Mouse (Mus musculus) mouse embryonic stem cell (cell line): ENCODE measurements at regions not wholly inside any gene's neighbourhood (a gene's known extent, or its start where the extent isn't known, plus 50 kb on each side); places are given as distances from the start of the nearest gene placed in this dataset.

Source experiments
- in situ Hi-C, 2 experiments: fragments of 300-500 bp; cut with MboI; formaldehyde crosslinking; loops; 1 replicate in 1 of 2; 3 replicates in 1 of 2; pipeline ENCODE4 v1.14.3; 2019 to 2020; ENCODE audit warnings: low sequenced_read_pairs in 2 of 2, low pct_unique_long_range_greater_than_20kb in 1 of 2, mixed read lengths in 1 of 2; ENCODE audit not compliant: unreplicated experiment in 1 of 2

DNA sequence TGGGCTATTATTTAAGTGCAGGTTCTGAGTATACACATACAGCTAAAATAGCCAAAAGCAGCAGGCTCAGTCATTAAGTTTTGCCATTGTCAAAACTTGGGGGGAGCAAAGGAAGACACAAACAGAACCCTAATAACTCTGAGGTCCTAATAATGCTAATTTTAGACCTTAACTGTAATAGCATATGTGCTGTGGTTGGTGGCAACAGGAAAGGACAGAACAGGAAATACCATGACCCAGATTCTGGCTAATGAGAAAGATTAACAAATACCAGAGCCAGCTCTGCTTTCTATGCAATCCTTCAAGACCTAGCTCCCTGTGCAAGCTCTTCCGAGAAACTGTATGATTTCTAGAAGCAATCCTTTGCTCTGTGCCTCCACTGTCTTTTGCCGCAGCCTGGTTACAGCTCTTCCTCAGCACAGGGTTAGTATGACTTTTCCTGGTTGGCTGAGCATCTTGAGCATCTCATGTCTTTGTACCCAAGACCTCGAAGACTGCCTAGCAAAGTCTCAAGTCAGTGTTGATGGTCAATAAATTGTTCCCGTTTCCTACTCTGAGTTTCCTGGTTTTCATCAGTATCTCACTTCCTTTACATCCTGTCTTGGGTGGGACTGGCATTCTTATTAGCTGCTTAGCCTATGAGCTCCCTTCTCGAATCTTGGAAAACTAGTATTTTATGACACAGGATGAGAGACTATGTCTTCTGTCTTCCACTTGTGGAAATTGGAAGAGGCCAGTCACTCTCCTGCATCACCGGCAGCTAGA is 49.9 kb upstream of the Eed start:
- in situ Hi-C loops: no loop called here

DNA sequence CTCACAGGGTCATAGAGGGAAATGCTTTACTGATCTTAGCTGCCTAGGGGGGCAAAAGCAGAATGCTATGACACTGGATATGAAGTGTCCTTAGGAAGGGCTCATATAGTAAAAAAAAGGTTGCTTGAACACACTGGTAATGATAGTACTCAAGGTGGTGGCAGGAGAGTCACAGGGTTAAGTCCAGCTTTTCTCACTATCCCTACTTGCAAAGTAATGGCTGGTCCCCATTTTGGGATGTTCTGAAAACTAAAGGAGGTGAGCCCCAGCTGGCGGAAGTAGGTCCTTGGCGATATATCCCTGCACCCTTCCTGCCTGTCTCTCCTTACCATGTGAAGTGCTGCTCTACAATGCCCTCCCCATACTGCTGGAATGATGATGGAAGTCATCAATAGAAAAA is 52.3 kb upstream of the Eed start:
- in situ Hi-C loops: no loop called here

DNA sequence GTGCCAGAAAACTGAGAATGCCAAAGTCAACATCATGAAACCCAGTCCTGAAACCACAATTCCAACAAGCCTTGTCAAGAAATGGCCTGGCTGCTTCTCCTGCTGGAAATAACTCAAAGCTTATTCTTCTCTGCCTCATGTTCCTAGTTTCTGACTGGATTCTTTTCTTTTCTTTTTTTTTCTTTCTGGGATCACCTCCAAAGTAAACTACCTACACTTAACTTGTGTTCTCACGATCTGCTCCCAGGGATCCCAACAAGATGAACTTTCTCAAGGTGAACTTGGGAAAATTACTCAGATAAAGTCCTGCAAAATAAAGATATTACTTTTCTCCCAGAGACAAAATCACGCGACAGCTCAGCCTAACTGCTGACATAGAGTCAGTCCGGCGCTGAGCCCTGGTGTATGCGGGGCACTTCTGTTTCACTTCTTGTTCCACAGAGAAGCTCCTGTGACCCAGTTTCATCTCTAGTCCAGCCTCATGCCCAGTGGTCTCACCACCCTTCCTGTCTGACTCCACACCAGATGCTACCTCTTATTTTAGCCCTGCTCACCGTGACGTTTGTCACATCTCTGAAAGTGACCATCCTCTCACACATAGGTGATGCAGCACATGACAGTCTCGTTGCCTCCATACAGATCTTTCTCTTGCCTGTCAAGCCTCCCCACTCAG is 53.0 kb upstream of the Eed start:
- in situ Hi-C loops: no loop called here

DNA sequence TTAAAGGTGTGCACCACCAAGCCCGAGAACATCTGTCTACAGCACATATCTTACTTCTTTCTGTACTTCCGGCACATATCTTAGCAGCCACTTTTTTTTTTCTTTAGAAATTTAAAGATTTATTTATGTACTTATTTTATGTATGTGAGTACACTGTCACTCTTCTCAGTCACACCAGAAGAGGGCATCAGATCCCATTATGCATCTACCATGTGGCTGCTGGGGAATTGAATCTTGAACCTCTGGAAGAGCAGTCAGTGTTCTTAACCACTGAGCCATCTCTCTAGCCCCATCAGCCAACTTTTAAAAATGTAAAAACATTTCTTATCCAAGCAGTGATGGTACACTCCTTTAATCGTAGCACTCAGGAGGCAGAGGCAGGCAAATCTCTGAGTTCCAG is 53.7 kb upstream of the Eed start:
- in situ Hi-C loops: no loop called here

DNA sequence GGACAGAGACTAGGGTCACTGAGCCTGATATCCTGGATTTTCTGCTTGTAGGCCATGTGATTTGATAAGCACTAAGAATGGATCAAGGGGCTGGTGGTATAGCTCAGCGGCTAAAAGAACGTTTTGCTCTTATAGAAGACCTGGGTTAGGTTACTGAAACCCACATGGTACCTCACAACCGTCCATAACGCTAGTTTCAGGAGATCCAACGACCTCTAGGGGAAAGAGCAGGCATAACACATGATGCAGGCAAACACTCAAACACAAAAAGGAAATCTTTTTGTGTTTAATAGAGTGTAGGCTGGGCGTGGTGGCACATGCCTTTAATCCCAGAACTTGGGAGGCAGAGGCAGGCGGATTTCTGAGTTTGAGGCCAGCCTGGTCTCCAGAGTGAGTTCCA is 54.6 kb upstream of the Eed start:
- in situ Hi-C loops: loop anchor here in 1 of 2 experiments (5.0 kb wide), 1 partner anchor 33 kb away; no protein-coding TSS in a partner anchor

DNA sequence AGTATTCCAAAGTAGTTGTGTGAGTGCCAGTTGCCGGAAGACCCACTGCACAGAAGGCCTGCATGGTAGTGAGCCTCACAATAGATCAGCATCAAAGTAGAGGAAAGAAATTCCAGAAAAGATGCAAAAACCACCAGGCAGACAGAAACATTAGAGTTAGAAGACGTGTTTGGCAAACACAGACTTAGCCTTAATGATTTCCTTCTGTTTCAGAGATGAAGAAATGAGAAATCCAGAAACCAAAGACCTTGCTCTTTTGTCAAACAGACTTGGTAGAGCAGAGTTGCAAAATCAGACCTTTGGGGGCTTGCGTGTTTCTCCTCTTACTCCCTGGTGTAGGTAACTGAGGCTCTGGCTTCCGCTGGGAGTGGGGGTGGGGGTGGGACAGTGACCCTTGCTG is 57.0 kb upstream of the Eed start:
- in situ Hi-C loops: loop anchor here in 1 of 2 experiments (5.0 kb wide), 1 partner anchor 35 kb away; no protein-coding TSS in a partner anchor

DNA sequence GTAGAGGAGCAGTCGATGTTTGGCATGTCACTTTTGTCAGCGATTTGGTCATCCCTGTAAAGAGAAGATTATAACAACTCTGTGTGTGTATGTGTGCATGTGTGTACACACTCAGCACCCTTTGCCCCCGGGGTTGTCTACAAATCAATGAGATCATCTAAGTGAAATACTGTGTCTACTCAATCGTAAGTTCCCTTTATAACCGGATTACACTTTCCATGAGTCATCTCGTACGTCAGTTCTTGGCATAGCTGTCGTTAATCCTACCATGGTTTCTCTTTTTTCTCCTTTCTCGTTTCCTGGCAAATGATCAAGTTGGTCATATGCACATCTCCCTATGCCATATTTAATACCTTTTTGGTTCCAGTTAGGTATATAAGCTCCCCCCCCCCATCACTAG is 58.7 kb upstream of the Eed start:
- in situ Hi-C loops: loop anchor here in 1 of 2 experiments (5.0 kb wide), 1 partner anchor 37 kb away; no protein-coding TSS in a partner anchor

DNA sequence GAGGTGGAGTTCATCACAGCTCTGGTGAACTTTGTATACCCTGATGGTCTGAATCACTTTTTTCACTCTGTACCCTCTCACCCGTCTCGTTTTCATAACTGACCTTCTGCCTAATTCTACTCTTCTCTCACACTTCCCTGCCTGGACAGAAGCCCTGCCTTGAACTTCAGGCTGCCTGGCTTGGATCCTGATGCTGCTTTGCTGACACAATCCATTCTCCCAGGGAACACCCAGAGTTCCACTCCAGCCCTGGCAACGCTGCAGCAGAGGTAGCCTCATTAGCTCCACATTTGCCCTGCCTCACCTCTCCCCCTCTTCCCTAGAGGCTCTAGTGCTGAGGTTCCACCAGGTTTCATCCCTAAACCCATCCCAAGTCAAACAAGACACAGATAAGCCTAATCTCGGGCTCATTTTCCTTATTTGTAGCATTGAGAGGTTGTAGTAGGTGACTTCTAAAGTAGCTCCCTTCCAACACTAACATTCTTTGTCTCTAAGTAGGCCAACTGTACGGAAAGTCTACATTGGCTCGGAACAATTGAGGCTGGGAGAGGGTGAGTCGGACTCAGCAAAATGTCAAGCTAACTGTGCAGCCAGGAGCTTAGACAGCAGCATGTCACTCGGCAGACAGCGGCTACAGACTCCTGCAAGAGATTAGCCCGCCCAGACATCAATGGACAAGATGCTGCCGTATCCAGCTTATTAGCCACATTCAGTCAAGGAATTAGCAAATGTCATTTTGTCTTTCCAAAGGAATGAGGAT is 60.0 kb upstream of the Eed start:
- in situ Hi-C loops: no loop called here

DNA sequence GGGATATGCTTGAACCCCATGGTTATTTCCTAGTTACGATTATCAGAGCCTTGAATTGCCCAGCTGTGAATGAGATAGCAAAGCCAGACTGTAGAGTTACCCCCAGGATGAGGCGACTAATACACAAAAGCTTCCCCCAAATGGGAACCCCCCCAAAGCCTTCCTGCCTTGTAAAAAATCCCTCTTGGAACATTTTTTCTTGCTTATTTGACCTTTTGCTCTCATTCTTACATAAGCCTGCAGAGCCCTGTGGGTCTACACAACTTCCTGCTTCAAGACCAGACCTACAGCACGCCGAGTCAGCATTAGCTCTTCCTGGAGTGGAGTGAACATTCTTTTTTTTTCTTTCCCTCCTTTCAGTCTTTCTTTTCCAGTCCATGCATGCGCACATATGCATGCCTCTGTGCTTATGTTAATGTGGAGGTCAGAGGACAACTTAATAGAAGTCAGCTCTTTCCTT is 60.8 kb upstream of the Eed start:
- in situ Hi-C loops: no loop called here

DNA sequence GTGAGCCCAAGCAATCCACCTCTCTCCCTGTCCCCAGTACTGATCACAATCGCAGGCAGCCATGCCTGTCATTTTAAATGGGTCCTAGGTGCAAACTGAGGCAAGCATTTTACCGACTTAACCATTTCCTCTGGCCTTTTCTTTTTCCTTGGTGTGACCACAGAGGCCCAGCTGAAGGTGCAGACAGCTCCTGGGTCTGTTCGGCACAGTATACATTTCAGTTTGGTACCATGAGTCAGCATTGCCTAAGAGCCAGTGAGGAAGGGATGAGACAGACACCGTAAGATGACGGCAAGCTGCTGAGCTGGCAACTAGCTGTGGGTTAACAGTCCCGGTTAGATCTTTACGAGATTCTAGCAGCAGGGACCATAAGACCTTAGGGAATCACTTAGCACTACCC is 61.6 kb upstream of the Eed start:
- in situ Hi-C loops: no loop called here

DNA sequence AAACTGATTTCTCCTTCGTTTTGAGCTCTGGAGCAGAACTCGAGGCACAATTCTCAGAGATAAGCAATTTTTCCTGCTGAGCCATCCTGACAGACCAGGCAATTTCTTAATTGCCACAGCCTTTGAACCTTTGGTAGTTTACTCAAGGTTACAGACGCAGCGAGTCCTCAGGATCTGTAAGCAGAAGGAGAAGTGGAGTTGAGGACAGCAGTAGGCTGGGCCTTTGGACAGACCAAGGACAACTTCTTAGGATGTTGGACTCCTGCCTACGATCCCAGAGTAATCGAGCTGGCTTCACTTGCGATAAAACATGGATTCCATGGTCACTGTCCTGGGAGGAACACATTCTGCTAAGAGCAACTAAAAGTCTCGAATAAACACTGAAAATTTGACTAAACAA is 62.7 kb upstream of the Eed start:
- in situ Hi-C loops: no loop called here

DNA sequence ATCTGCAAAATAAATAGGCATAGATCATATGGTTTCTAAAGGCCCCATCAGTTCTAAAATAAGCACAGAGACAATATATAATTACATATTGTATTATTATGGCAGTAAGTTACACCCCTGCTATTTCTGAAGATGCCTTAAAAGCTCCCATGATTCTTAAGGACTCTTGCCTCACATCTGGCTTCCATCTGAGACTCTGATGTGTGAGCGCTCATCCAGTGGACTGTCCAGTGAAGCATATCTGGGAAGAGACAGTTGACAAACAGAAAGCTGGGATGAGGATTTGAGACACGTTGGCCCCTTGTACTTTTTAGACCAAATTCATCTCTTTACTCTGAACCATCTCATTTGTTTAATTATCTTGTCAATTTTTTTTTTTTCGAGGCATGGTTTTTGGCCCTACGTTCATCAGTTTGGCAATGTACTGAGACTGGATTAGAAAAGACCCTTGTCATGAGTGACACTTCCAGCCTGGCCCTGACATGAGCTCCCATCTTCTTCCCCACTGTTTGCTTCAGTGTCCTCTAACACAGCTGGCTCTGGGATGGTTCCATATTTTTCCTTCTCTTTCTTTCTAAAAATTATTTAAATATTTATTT is 63.4 kb upstream of the Eed start:
- in situ Hi-C loops: no loop called here

DNA sequence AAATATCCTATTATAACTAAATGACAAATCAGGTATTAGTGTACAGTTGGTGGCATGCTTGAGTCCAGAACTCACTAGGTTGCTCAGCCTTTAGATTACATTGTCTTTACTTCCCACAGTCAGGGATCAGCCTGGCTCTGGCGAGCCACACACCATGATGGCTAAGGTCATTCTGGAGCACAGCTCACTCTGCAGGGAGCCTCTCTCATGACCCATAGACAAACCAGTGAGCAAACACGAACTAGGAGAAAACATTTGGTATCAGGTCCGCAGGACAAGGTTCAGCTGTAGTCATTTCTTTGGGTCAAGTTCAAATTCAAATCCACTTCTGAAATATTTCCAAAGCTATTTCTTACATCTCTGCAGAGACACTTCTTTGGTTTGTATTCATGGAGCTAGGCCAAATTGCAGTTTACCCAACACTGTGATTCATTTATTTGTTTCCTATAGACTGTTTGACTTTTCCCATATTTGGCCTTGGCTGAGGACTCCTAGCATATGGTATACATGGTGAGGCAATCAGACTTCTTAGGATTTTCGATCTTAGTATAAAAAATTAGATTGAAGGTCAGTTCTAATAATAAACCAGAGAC is 64.5 kb upstream of the Eed start:
- in situ Hi-C loops: no loop called here

DNA sequence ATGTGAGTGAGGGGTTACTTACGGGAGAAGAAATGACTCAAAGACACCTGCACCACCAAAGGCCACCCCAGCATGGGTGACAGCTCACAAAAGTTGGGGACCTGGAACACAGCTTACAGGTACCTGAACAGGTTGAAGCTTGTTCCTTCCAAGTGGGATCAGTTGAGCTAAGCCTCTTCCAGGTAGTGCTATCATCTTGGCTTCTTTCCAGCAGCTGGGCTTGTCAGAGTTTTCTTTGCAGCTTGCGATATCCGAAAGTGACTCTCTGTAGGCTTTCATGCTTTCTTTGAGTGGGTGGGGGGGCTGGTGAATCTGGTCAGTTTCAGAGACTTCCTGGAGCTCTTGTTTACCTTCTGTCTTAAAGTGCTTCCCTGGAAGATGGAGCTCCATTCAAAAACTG is 65.4 kb upstream of the Eed start:
- in situ Hi-C loops: no loop called here

DNA sequence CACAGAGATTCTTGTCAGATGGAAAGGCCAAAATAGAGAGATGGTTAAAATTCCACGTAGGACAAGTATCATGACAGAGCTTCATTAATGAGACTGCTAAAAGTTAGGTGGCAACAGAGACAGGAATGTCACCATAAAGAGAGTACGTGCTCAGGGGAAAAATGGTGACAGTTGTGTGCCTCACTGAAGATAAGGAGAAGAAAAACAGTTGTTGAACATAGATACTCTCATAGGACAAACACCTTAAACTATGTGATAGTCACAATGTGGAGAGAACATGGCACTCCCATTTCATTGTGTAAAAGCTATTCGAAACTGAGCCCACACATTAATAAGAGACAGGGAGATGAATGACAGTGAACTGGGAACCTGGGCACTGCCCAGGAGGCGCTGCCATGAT is 66.1 kb upstream of the Eed start:
- in situ Hi-C loops: no loop called here

DNA sequence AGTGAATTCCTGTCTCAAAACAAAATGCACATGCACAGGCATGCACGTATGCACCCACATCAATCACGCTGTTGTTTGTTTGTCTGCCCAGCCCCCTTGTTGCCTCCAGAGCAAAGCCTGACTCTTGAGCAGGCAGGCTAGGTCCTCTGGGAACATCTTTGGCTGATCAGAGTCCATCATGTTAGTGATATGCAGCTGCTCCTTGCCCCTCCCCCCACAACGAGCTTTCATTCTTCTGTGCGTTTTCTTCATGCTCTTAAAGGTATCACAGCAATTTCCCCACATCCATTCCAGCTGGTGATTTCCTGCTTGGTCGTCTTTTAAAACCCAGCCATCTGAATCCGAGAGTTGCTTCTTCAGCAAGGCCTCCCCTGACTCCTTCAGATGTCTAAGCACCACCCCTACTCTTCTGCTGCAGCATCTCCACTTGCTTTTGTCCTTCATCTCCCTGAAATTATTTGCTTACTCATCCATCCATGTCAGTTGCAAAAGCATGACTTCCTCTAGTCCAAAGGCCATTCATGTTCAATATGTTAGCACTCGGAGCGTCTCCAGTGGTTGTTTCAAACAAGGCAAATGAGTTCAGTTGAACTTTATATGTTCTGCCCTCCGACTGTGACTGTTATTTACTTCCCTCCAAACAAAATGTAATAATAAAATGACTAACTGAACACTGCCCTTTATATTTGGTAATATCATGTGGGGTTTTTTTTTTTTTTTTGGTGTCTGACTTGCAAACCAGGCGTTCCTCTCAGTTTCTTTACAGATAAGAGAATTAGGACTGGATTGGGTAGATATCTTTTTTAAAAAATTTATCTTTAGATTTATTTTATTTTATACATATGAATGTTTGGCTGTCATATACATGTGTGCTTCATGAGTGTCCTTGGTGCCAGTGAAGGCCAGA is 67.9 kb upstream of the Eed start:
- in situ Hi-C loops: no loop called here

DNA sequence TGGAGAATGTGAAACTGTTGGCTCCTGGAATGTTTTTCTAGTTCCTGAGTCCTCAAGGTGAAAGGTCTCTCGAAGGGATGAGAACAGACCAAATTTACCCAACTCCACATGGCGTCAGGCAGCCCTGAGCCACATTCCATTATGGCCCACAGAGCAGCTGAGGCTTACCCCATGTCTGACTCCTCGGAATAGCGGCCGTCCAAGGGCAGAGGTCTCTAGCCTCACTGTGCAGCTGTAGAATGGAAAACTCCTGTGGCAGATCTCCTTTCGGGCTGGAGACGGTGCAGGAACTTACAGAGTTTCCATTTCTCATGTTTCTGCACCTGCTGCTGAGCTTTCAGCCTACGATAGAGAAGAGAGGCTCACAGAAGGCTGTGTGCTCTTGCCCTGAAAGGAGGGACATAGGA is 69.1 kb upstream of the Eed start:
- in situ Hi-C loops: no loop called here
